ENCODE assay signal across 8 mouse cellular contexts in genomic region chr7:73771384-73772274, GRCm38 (mm10). TPM values are rescaled to one million over a fixed set of nuclear protein-coding genes. Genes with fewer than 3 reads are reported as not detected.
A peak's percentile ranks its signal among the peaks of the same experiment; 100 is the strongest.
DNase-seq lines count a peak whose midpoint lies in the region; ATAC-seq lines count a peak whose summit lies in the region.

No protein-coding gene starts in this region.

- no peak overlapping the region for H3K9ac ChIP-seq in hindbrain, embryonic 16.5 days (ENCODE audit: low read depth, low read length)

- no peak overlapping the region for H3K4me3 ChIP-seq in embryonic facial prominence, embryonic 10.5 days
- H3K4me3 ChIP-seq in hindbrain, embryonic 16.5 days (ENCODE audit: low read length): no peak overlapping the region
- peak overlapping the region; percentile 29 for H3K4me3 ChIP-seq in megakaryocyte, embryonic 14.5 days (replicated peaks)

- H3K27ac ChIP-seq in embryonic facial prominence, embryonic 10.5 days (replicated peaks): no peak overlapping the region
- no peak overlapping the region; the same call in 1 of the 2 replicates for H3K27ac ChIP-seq in hindbrain, embryonic 16.5 days (ENCODE audit: low read depth, low read length)

- 46% methylated on average over 19 of the region's 19 CpGs for WGBS in embryonic facial prominence, embryonic 10.5 days
- WGBS in hindbrain, embryonic 16.5 days: 37% methylated on average over 19 of the region's 19 CpGs

- no peaks in the 10 kb centered on the region for H3K27me3 ChIP-seq in embryonic facial prominence, embryonic 10.5 days (replicated peaks; ENCODE audit: low read depth, poor library complexity, severe bottlenecking)
- no peaks in the 10 kb centered on the region for H3K27me3 ChIP-seq in hindbrain, embryonic 16.5 days (replicated peaks; ENCODE audit: control insufficient read depth, insufficient read depth, low read length)
- H3K27me3 ChIP-seq in megakaryocyte, embryonic 14.5 days (replicated peaks): no peaks in the 10 kb centered on the region

- peaks cover 13% of the 10 kb centered on the region for H3K4me1 ChIP-seq in embryonic facial prominence, embryonic 10.5 days
- peaks cover 9% of the 10 kb centered on the region for H3K4me1 ChIP-seq in hindbrain, embryonic 16.5 days (ENCODE audit: control insufficient read depth, insufficient read depth, low read depth, low read length)
- H3K4me1 ChIP-seq in megakaryocyte, embryonic 14.5 days: peaks cover 10% of the 10 kb centered on the region

- ATAC-seq in hindbrain, embryonic 16.5 days: peak; percentile 80

- no peaks in the 10 kb centered on the region; the same call in 1 of the 2 replicates for H3K9me3 ChIP-seq in embryonic facial prominence, embryonic 10.5 days
- no peaks in the 10 kb centered on the region for H3K9me3 ChIP-seq in hindbrain, embryonic 16.5 days (ENCODE audit: control insufficient read depth, low read length)
- H3K9me3 ChIP-seq in megakaryocyte, embryonic 14.5 days: peaks cover 26% of the 10 kb centered on the region

- peak overlapping the region; percentile 26 for H3K4me2 ChIP-seq in hindbrain, embryonic 16.5 days (ENCODE audit: low read length)

- H3K36me3 ChIP-seq in embryonic facial prominence, embryonic 10.5 days (replicated peaks): peaks cover 3% of the 10 kb centered on the region; the same call in 1 of the 2 replicates
- no peaks in the 10 kb centered on the region; the same call in 1 of the 2 replicates for H3K36me3 ChIP-seq in hindbrain, embryonic 16.5 days (ENCODE audit: control insufficient read depth, insufficient read depth, low read length)
- peaks cover 2% of the 10 kb centered on the region for H3K36me3 ChIP-seq in megakaryocyte, embryonic 14.5 days (replicated peaks; ENCODE audit: low read length)

- peak; percentile 27 to 50 for DNase-seq in cerebellum, postnatal 25 days
- no peak for DNase-seq in cerebellum, adult 9-10 months
- peak; percentile 1 to 5 for DNase-seq in B cell, adult 2 months
- peak; percentile 15 for DNase-seq in embryonic facial prominence, embryonic 10.5 days (ENCODE audit: low spot score)
- DNase-seq in lung, adult 18-20 months: no peak
- DNase-seq in spleen, adult 12 weeks (ENCODE audit: low spot score): no peak

RNA-seq across cellular contexts. Expression of gene Fam174b, which starts 31.5 kb away (rescaled TPM):
- 20.2 and 24.5 TPM in 2 replicates for polyA plus RNA-seq in embryonic facial prominence, embryonic 10.5 days (2016; fragmentation: Nextera tagmentation; extraction: Ambion mirVana)
- 38.1 and 43.3 TPM in 2 replicates for polyA plus RNA-seq in hindbrain, embryonic 16.5 days (2015; fragmentation: Nextera tagmentation; extraction: Ambion mirVana)
- 3.3 and 5.4 TPM in 2 replicates for polyA plus RNA-seq in megakaryocyte, embryonic 14.5 days (2012; ENCODE audit: insufficient read depth, low replicate concordance)

Comparison
In these comparisons a context has a peak if more than half of its experiments do, and no peak if none do; other contexts are left out.
1. DNase-seq: peak in cerebellum, postnatal 25 days (2 of 2), B cell, adult 2 months (2 of 2) and embryonic facial prominence, embryonic 10.5 days (single experiment); none in cerebellum, adult 9-10 months (single experiment), lung, adult 18-20 months (0 of 2) and spleen, adult 12 weeks (single experiment).